ENCODE assay signal across 8 mouse cellular contexts in the genomic region with DNA sequence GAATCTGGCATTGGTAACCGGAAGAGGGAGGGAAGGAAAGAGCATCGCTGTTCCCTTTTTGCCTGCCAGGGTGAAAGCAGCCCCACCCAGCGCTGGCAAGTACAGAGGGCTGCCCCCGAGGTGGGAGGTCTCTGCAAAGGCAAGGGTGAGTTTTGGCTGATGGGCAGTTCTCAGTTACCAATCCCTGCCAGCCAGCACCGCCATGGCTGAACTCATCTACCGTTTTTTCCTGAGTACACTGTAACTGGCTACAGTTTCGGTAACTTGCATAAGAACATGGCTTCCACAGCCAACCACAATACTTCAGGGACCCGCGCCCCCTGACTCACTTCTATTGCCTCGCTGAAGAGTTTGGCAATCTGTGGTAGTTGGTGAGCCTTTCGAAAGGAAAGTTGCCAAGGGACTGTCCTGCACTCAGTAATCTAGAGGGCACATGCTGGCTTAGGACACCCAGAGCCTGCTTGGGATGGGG. TPM values are rescaled to one million over a fixed set of nuclear protein-coding genes. Genes with fewer than 3 reads are reported as not detected.
DNase-seq lines count a peak whose midpoint lies in the region; ATAC-seq and TF ChIP-seq lines count a peak whose summit lies in the region.
"Had no signal": no experiment of that assay in that cellular context is flagged by ENCODE, and none has a peak within 500 bp of the region (broad histone marks: within the 10 kb centered on the region; RNA-seq: fewer than 3 reads in every experiment).

No protein-coding gene starts in this region.

- in situ Hi-C loops in ES-E14 (cut with MboI; ENCODE audit: low sequenced_read_pairs in 2 of 2, unreplicated experiment in 2 of 2) = no loop called here

- H3K9ac ChIP-seq in kidney, embryonic 16.5 days (replicated peaks; ENCODE audit: low read length) = no peak overlapping the region
- peak overlapping the region; percentile 71; the same call in 1 of the 2 replicates for H3K9ac ChIP-seq in ES-E14 (ENCODE audit: insufficient read depth, low read depth, low read length, poor library complexity, severe bottlenecking)
- no peak overlapping the region for H3K9ac ChIP-seq in stomach, postnatal 0 days (ENCODE audit: low read length)
- H3K9ac ChIP-seq: liver, embryonic 13.5 days had no signal

- no peak overlapping the region for H3K4me2 ChIP-seq in kidney, embryonic 16.5 days (replicated peaks; ENCODE audit: low read depth, low read length)
- no peak overlapping the region for H3K4me2 ChIP-seq in stomach, postnatal 0 days (replicated peaks; ENCODE audit: low read depth)
- H3K4me2 ChIP-seq: liver, embryonic 13.5 days had no signal

- intact Hi-C loops in heart, postnatal 14 days (cut with DNase I) = loop anchor here (5.0 kb wide), 1 partner anchor 137 kb away; no protein-coding TSS in a partner anchor

- TF ChIP-seq EP300 in stomach, postnatal 0 days (optimal IDR thresholded peaks at IDR 0.05) = no peak

- DNase-seq in kidney, adult 9 months = peak; percentile 17
- DNase-seq in ES-E14 (ENCODE audit: low read depth, low spot score) = no peak
- DNase-seq in adrenal gland, postnatal 25 days = peak; percentile 37
- peak; percentile 34 to 52 for DNase-seq in heart, postnatal 14 days
- no peak for DNase-seq in stomach, postnatal 0 days (ENCODE audit: low spot score)
- DNase-seq: liver, embryonic 13.5 days had no signal

- H3K4me1 ChIP-seq in kidney, embryonic 16.5 days (ENCODE audit: insufficient read depth, low read length) = no peaks in the 10 kb centered on the region
- peaks cover 9 to 33% of the 10 kb centered on the region in 2 experiments for H3K4me1 ChIP-seq in ES-E14 (ENCODE audit: control insufficient read depth in 2 of 2, insufficient read depth in 2 of 2, low read length in 2 of 2, poor library complexity in 1 of 2)
- no peaks in the 10 kb centered on the region for H3K4me1 ChIP-seq in stomach, postnatal 0 days (replicated peaks; ENCODE audit: control insufficient read depth, insufficient read depth)

- H3K9me3 ChIP-seq in kidney, embryonic 16.5 days (ENCODE audit: low read length) = no peaks in the 10 kb centered on the region
- no peaks in the 10 kb centered on the region for H3K9me3 ChIP-seq in ES-E14 (ENCODE audit: control insufficient read depth, insufficient read depth, low read depth, low read length)
- no peaks in the 10 kb centered on the region for H3K9me3 ChIP-seq in stomach, postnatal 0 days (ENCODE audit: control insufficient read depth, low read length)
- H3K9me3 ChIP-seq: liver, embryonic 13.5 days had no signal

- H3K27me3 ChIP-seq in kidney, embryonic 16.5 days (ENCODE audit: insufficient read depth, low read length) = no peaks in the 10 kb centered on the region
- H3K27me3 ChIP-seq in stomach, postnatal 0 days (ENCODE audit: control insufficient read depth, insufficient read depth, low read length) = no peaks in the 10 kb centered on the region
- H3K27me3 ChIP-seq: liver, embryonic 13.5 days had no signal

- ATAC-seq in kidney, embryonic 16.5 days (ENCODE audit: low FRiP score, low TSS enrichment) = no peak
- ATAC-seq in megakaryocyte progenitor cell, adult 5-6 weeks (replicated peaks; ENCODE audit: poor library complexity) = no peak
- no peak for ATAC-seq in stomach, postnatal 0 days (ENCODE audit: low FRiP score, low TSS enrichment)

- 77% methylated on average over 11 of the region's 11 CpGs for WGBS in kidney, embryonic 16.5 days
- 85% methylated on average over 11 of the region's 11 CpGs for WGBS in stomach, postnatal 0 days

- no peak overlapping the region for H3K4me3 ChIP-seq in kidney, embryonic 16.5 days (ENCODE audit: low read length)
- peak overlapping the region; percentile 3 to 25; a peak in 2 of 4 replicates for H3K4me3 ChIP-seq in ES-E14 (ENCODE audit: insufficient read depth in 1 of 2, low read depth in 1 of 2, low read length in 2 of 2, poor library complexity in 1 of 2, severe bottlenecking in 1 of 2)
- no peak overlapping the region for H3K4me3 ChIP-seq in stomach, postnatal 0 days (ENCODE audit: low read depth, low read length)
- H3K4me3 ChIP-seq: liver, embryonic 13.5 days had no signal

- H3K36me3 ChIP-seq in kidney, embryonic 16.5 days (ENCODE audit: insufficient read depth, low read length) = peaks cover 49% of the 10 kb centered on the region
- peaks cover 8% of the 10 kb centered on the region for H3K36me3 ChIP-seq in ES-E14 (ENCODE audit: control insufficient read depth, insufficient read depth, low read length, poor library complexity, severe bottlenecking)
- H3K36me3 ChIP-seq in stomach, postnatal 0 days (ENCODE audit: control insufficient read depth, insufficient read depth, low read length) = peaks cover 18% of the 10 kb centered on the region

- no peak for TF ChIP-seq CTCF in stomach, postnatal 0 days (IDR thresholded peaks at IDR 0.05; ENCODE audit: low read depth)

- no peak overlapping the region for H3K27ac ChIP-seq in kidney, embryonic 16.5 days (ENCODE audit: low read length)
- peak overlapping the region; percentile 84 for H3K27ac ChIP-seq in ES-E14 (ENCODE audit: insufficient read depth, low read depth, low read length, poor library complexity, severe bottlenecking)
- H3K27ac ChIP-seq in stomach, postnatal 0 days (replicated peaks) = no peak overlapping the region
- H3K27ac ChIP-seq: liver, embryonic 13.5 days had no signal

TF ChIP-seq in ES-E14, 5 proteins besides CTCF, POLR2A, EP300 and RAD21:
- TF ChIP-seq HCFC1 (IDR thresholded peaks at IDR 0.05; ENCODE audit: borderline replicate concordance, insufficient read depth, low read length) = no peak
- no peak for TF ChIP-seq ZNF384 (IDR thresholded peaks at IDR 0.05; ENCODE audit: low read depth, low read length)

RNA-seq across cellular contexts. Expression of gene Mb, which starts 29.5 kb away (rescaled TPM):
- 0.64 and 0.71 TPM in 2 replicates for polyA plus RNA-seq in kidney, embryonic 16.5 days (2015; fragmentation: Nextera tagmentation; extraction: Ambion mirVana)
- 0.32 TPM in 1 of 2 replicates, not detected in the other for total RNA-seq in ES-E14 (2012; rRNA removed)
- total RNA-seq in adrenal gland, postnatal 25 days (2021) = 0.67 and 1.3 TPM in 2 replicates
- total RNA-seq in heart, postnatal 14 days (2021) = over 10,000 TPM; 12,884 to 13,789 TPM
- total RNA-seq in megakaryocyte progenitor cell, adult 5-6 weeks (2015) = not detected in 2 replicates
- not detected in 2 replicates for total RNA-seq in megakaryocyte progenitor cell, adult 5-6 weeks (2017)
- polyA plus RNA-seq in stomach, postnatal 0 days (2015; fragmentation: Nextera tagmentation; extraction: Ambion mirVana) = 0.91 and 1.1 TPM in 2 replicates

RNA-seq across cellular contexts. Expression of gene Apol6, which starts 35.4 kb away (rescaled TPM):
- not detected in 2 replicates for polyA plus RNA-seq in kidney, embryonic 16.5 days (2015; fragmentation: Nextera tagmentation; extraction: Ambion mirVana)
- 3.0 and 3.3 TPM in 2 replicates for total RNA-seq in ES-E14 (2012; rRNA removed)
- 9.8 and 12.1 TPM in 2 replicates for total RNA-seq in adrenal gland, postnatal 25 days (2021)
- 1 to 10 TPM in 1 of 2 experiments, under 1 TPM in 1; 0.66 to 2.5 TPM for total RNA-seq in heart, postnatal 14 days (2021)
- not detected in 2 replicates for total RNA-seq in megakaryocyte progenitor cell, adult 5-6 weeks (2015)
- total RNA-seq in megakaryocyte progenitor cell, adult 5-6 weeks (2017) = not detected in 2 replicates
- 0.25 and 0.51 TPM in 2 replicates for polyA plus RNA-seq in stomach, postnatal 0 days (2015; fragmentation: Nextera tagmentation; extraction: Ambion mirVana)

Comparison
In these comparisons a context has a peak if more than half of its experiments do, and no peak if none do; other contexts are left out.
1. DNase-seq: peak in kidney, adult 9 months (single experiment), adrenal gland, postnatal 25 days (single experiment) and heart, postnatal 14 days (2 of 2); none in ES-E14 (single experiment) and stomach, postnatal 0 days (single experiment).
2. H3K4me3 ChIP-seq: peak in ES-E14 (2 of 2); none in kidney, embryonic 16.5 days (single experiment) and stomach, postnatal 0 days (single experiment).
3. RNA of gene Mb, which starts 29.5 kb away (total RNA-seq): 12,884 to 13,789 TPM in heart, postnatal 14 days; 0.67 to 1.3 TPM in adrenal gland, postnatal 25 days, 0.32 TPM in ES-E14 and not detected in megakaryocyte progenitor cell, adult 5-6 weeks; every median in the first group is over 1,000 times any median in the second.